Mouse (Mus musculus) left cerebral cortex, adult 2 months (tissue): ENCODE measurements around the gene Gm28305. TPM values are rescaled to one million over a fixed set of nuclear protein-coding genes. Genes with fewer than 3 reads are reported as not detected.

Experiments used
- DNase-seq, 2 experiments: peaks; one replicate each; pipeline ENCODE4 v3.0.0; 2021 to 2022; ENCODE audit warnings: low spot score in 2 of 2, mixed read lengths in 1 of 2; ENCODE audit errors: extremely low spot score in 1 of 2
- H3K27ac ChIP-seq: fragments of 200-600 bp; 2 replicates; pipeline ENCODE4 v1.8.1; 2022
- H3K4me3 ChIP-seq: fragments of 200-600 bp; 2 replicates; pipeline ENCODE4 v1.8.1; 2022
- CTCF ChIP-seq: fragments of 200-600 bp; IDR thresholded peaks from 2 replicates; pipeline ENCODE4 v1.8.1; 2022; ENCODE audit warnings: antibody characterized with exemption, mild to moderate bottlenecking, moderate library complexity
- intact Hi-C: fragments of 180-260 bp; cut with DNase I; formaldehyde crosslinking; loops from one replicate; pipeline ENCODE4 v1.15.1; 2025
- long read RNA-seq, 2 experiments: library from polyadenylated mRNA; stranded (forward); transcript quantifications; one replicate each; pipeline ENCODE4 v2.0.0; 2021; ENCODE audit warnings: borderline mapping rate in 2 of 2
- total RNA-seq, 2 experiments: library from RNA; stranded (reverse); gene quantifications; 2 replicates each; pipeline ENCODE4 v1.2.3; 2021

The Gm28305 gene
- not detected for total RNA-seq
- long read RNA-seq, experiment 1: 0 reads
- long read RNA-seq, experiment 2: 0 reads

GRCm38 (mm10) chr9:104040362-104040761 lies at the start of gene Gm28305:
Gm28305 (plus strand) TSS chr9:104040662.
- intact Hi-C loops: no loop called here
- H3K4me3 ChIP-seq: no peak within 1 kb of the TSS
- no peak within 1 kb of the TSS for H3K27ac ChIP-seq
- no peak for DNase-seq
- TF ChIP-seq CTCF: no peak

GRCm38 (mm10) chr9:103996496-103996895 lies 44.0 kb upstream of the Gm28305 start:
- Histone ChIP-seq H3K27ac (no peak overlapping the region), H3K4me3 (no peak overlapping the region)
- TF ChIP-seq CTCF: peak; percentile 72
- DNase-seq: peak; percentile 37 to 52
- intact Hi-C loops: loop anchor here (1.0 to 10.0 kb wide), 3 partner anchors 152 to 502 kb away; partner anchors contain the start of gene Tmem108

DNA sequence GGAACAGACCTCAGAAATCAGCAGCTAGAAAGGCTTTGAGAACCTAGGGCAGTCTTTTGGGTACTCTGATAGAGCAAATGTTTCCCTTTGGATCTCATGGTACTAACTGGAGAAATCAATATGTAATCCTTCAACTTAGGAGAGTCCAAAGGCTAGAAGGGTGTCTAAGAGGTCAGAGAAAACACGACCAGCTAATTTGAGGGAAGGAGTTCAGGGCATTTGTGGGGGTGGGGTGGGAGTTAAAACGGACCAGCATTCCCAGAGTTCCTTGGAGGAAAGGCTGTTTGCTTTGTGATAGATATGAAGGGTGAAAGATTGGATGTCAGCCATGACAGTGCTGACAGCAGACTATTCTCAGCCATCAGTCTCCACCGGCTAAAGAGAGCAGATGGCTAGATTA lies 39.9 kb upstream of the Gm28305 start:
- intact Hi-C loops: loop anchor here (10.0 kb wide), 1 partner anchor 636 kb away; the partner anchor contains the start of gene Cdv3
- TF ChIP-seq CTCF: no peak
- Histone ChIP-seq H3K4me3 (no peak overlapping the region), H3K27ac (no peak overlapping the region)
- DNase-seq: no peak

GRCm38 (mm10) chr9:104001921-104002859 lies 38.3 kb upstream of the Gm28305 start, which contains the start of gene Nphp3:
Nphp3 (plus strand) TSS chr9:104002544.
- intact Hi-C loops: loop anchor here (2.0 to 10.0 kb wide), 2 partner anchors 377 to 637 kb away; partner anchors contain the start of gene Cdv3
- TF ChIP-seq CTCF: no peak; the same call in 1 of the 2 replicates
- H3K27ac ChIP-seq: peak within 1 kb of the TSS; percentile 83
- peak; percentile 98 for DNase-seq
- peak within 1 kb of the TSS; percentile 79 for H3K4me3 ChIP-seq

GRCm38 (mm10) chr9:104002913-104003330 lies 37.5 kb upstream of the Gm28305 start:
- Histone ChIP-seq H3K27ac (peak overlapping the region; percentile 78), H3K4me3 (peak overlapping the region; percentile 79)
- intact Hi-C loops: loop anchor here (2.0 to 10.0 kb wide), 2 partner anchors 378 to 638 kb away; partner anchors contain the start of gene Cdv3
- TF ChIP-seq CTCF: peak; percentile 71
- DNase-seq: peak; percentile 75 to 79

DNA sequence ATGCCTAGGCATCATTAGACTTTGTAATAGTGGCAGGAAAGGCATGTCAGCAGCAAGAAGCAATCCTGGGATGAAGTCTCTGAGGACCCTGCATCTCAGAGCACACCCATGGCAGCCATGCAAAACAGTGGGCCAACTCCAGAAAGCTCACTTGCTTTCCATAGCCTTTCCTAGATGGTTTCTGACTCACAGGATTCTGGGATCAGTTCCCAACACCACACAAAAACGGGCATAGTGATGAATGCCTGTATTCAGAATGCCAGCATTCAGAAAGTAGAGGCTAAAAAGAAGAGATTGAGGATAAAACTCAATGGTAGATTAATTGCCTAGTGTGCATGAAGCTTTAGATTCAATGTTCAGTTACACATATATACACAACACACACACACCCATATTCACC lies 25.9 kb upstream of the Gm28305 start:
- H3K27ac ChIP-seq: no peak overlapping the region
- no peak for TF ChIP-seq CTCF
- H3K4me3 ChIP-seq: no peak overlapping the region
- intact Hi-C loops: no loop called here
- no peak for DNase-seq

GRCm38 (mm10) chr9:104021026-104021425 lies 19.4 kb upstream of the Gm28305 start:
- no peak for DNase-seq
- no peak for TF ChIP-seq CTCF
- no peak overlapping the region for H3K27ac ChIP-seq
- H3K4me3 ChIP-seq: no peak overlapping the region
- intact Hi-C loops: no loop called here

- intact Hi-C loops: no loop called here
- TF ChIP-seq CTCF: no peak
- Histone ChIP-seq H3K4me3 (no peak overlapping the region), H3K27ac (no peak overlapping the region)
- DNase-seq: no peak
Observed at GRCm38 (mm10) chr9:104027186-104027585, 13.3 kb upstream of the Gm28305 start.

- no peak for DNase-seq
- Histone ChIP-seq H3K4me3 (no peak overlapping the region), H3K27ac (no peak overlapping the region)
- no peak for TF ChIP-seq CTCF
- intact Hi-C loops: no loop called here
Observed at GRCm38 (mm10) chr9:104029861-104030260, 10.6 kb upstream of the Gm28305 start.

DNA sequence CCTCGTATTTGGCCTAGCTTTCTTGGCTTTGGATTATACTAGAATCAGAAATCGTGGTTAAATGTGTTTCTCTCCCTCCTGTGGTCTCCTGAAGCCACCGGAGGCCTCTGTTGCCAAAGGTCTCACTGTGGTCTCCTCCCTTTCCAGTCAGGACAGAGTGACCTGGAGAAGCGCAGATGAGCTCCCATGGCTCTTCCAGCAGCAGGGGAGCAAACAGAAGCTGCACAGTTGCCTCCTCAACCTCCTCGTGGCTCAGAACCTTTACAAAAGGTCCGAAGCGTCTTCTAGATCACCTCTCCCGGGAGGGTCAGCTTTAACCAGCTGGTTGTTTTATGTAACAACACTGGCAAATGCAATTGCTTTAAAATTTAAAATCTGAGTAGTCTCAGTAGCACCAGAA lies 6.2 kb upstream of the Gm28305 start:
- no peak for DNase-seq
- Histone ChIP-seq H3K27ac (no peak overlapping the region), H3K4me3 (no peak overlapping the region)
- TF ChIP-seq CTCF: no peak
- intact Hi-C loops: no loop called here

DNA sequence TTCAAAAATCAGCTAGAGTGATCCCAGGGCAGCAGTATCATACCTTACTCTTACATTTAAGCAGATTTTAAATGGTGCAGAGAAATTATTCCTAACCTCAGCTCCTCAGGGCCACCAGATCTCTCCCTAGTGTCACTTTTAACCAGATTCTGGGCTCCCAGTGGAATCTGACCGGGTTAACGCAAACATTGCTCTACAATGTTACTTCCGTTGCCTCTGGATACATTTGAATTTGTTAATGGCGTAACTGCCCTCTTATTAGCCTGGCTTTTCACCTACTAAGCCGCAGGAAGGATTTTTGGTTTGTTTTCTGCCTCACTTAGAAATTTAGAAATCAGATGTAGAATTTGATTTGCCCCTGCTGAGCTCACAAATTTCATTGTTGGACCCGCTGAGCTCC lies 5.7 kb upstream of the Gm28305 start:
- no peak for DNase-seq
- Histone ChIP-seq H3K27ac (no peak overlapping the region), H3K4me3 (no peak overlapping the region)
- intact Hi-C loops: no loop called here
- no peak for TF ChIP-seq CTCF

- no peak overlapping the region for H3K4me3 ChIP-seq
- H3K27ac ChIP-seq: no peak overlapping the region
- DNase-seq: peak; percentile 65 to 71
- TF ChIP-seq CTCF: peak; percentile 86
- intact Hi-C loops: no loop called here
Observed at GRCm38 (mm10) chr9:104035261-104036015, 5.0 kb upstream of the Gm28305 start.
